Mouse (Mus musculus): Measurements from ENCODE around the gene Ccin. TPM values are rescaled to one million over a fixed set of nuclear protein-coding genes. Genes with fewer than 3 reads are reported as not detected.

Gene Ccin
- total and polyA plus RNA-seq, 2 experiments from 2014 or later = 0.19 TPM; not detected in 1

- Histone ChIP-seq H3K27ac (ENCODE audit: low read depth, low read length) (peak overlapping the region; percentile 87), H3K4me1 (ENCODE audit: insufficient read depth) (peaks cover 15% of the 10 kb centered on the region), H3K4me3 (ENCODE audit: low read depth, low read length) (peak overlapping the region; percentile 86), H3K4me2 (ENCODE audit: low read depth) (peak overlapping the region; percentile 96), H3K9ac (peak overlapping the region; percentile 86), H3K36me3 (ENCODE audit: insufficient read depth) (peaks cover 6% of the 10 kb centered on the region; the same call in 1 of the 2 replicates), H3K9me3 (ENCODE audit: low read length) (no peaks in the 10 kb centered on the region), H3K27me3 (ENCODE audit: insufficient read depth, low read length) (no peaks in the 10 kb centered on the region)
- 1% methylated on average over 77 of the region's 77 CpGs for WGBS
- DNase-seq (peak; percentile 95), ATAC-seq (peak; percentile 100)
- TF ChIP-seq CTCF (IDR thresholded peaks at IDR 0.05; ENCODE audit: low read depth) = no peak
Observed at GRCm38 (mm10) chr4:44012376-44013367, 29.4 kb downstream of the Ccin start.

- 28% methylated on average over 11 of the region's 11 CpGs for WGBS
- no peak for DNase-seq
Observed at GRCm38 (mm10) chr4:44013391-44014070, 30.2 kb downstream of the Ccin start.

GRCm38 (mm10) chr4:44016071-44016470, 32.8 kb downstream of the Ccin start:
- ATAC-seq (no peak), DNase-seq (no peak)
- H3K4me1 ChIP-seq (ENCODE audit: insufficient read depth) = peaks cover 15% of the 10 kb centered on the region
- no peak for TF ChIP-seq CTCF (IDR thresholded peaks at IDR 0.05; ENCODE audit: low read depth)
- WGBS = 95% methylated on average over 4 of the region's 4 CpGs
- H3K4me3 ChIP-seq (ENCODE audit: low read depth, low read length) = no peak overlapping the region
- peaks cover 32% of the 10 kb centered on the region for H3K36me3 ChIP-seq (ENCODE audit: insufficient read depth)
- no peaks in the 10 kb centered on the region for H3K27me3 ChIP-seq (ENCODE audit: insufficient read depth, low read length)
- no peak overlapping the region for H3K4me2 ChIP-seq (ENCODE audit: low read depth)
- no peak overlapping the region for H3K9ac ChIP-seq
- no peaks in the 10 kb centered on the region for H3K9me3 ChIP-seq (ENCODE audit: low read length)
- H3K27ac ChIP-seq (ENCODE audit: low read depth, low read length) = no peak overlapping the region

More at GRCm38 (mm10) chr4:44013391-44014070, 30.2 kb downstream of the Ccin start:
- no peak for TF ChIP-seq CTCF (IDR thresholded peaks at IDR 0.05; ENCODE audit: low read depth)
- Histone ChIP-seq H3K4me3 (ENCODE audit: low read depth, low read length) (peak overlapping the region; percentile 86), H3K27me3 (ENCODE audit: insufficient read depth, low read length) (no peaks in the 10 kb centered on the region), H3K9me3 (ENCODE audit: low read length) (no peaks in the 10 kb centered on the region), H3K27ac (ENCODE audit: low read depth, low read length) (no peak overlapping the region), H3K9ac (peak overlapping the region; percentile 86), H3K36me3 (ENCODE audit: insufficient read depth) (peaks cover 7% of the 10 kb centered on the region; the same call in 1 of the 2 replicates), H3K4me2 (ENCODE audit: low read depth) (peak overlapping the region; percentile 96), H3K4me1 (ENCODE audit: insufficient read depth) (peaks cover 15% of the 10 kb centered on the region)
- no peak for ATAC-seq

GRCm38 (mm10) chr4:44016791-44017190, 33.5 kb downstream of the Ccin start:
- ATAC-seq (no peak), DNase-seq (no peak)
- peaks cover 15% of the 10 kb centered on the region for H3K4me1 ChIP-seq (ENCODE audit: insufficient read depth)
- WGBS = 94% methylated on average over 12 of the region's 12 CpGs
- H3K27ac ChIP-seq (ENCODE audit: low read depth, low read length) = no peak overlapping the region
- H3K36me3 ChIP-seq (ENCODE audit: insufficient read depth) = peaks cover 39% of the 10 kb centered on the region
- no peak for TF ChIP-seq CTCF (IDR thresholded peaks at IDR 0.05; ENCODE audit: low read depth)
- no peak overlapping the region for H3K4me3 ChIP-seq (ENCODE audit: low read depth, low read length)
- H3K4me2 ChIP-seq (ENCODE audit: low read depth) = no peak overlapping the region
- H3K9ac ChIP-seq = no peak overlapping the region
- no peaks in the 10 kb centered on the region for H3K27me3 ChIP-seq (ENCODE audit: insufficient read depth, low read length)
- H3K9me3 ChIP-seq (ENCODE audit: low read length) = no peaks in the 10 kb centered on the region

GRCm38 (mm10) chr4:44022323-44022722, 39.0 kb downstream of the Ccin start:
- Histone ChIP-seq H3K9me3 (ENCODE audit: low read length) (no peaks in the 10 kb centered on the region), H3K27ac (ENCODE audit: low read depth, low read length) (no peak overlapping the region), H3K4me3 (ENCODE audit: low read depth, low read length) (no peak overlapping the region), H3K36me3 (ENCODE audit: insufficient read depth) (peaks cover 79% of the 10 kb centered on the region), H3K4me1 (ENCODE audit: insufficient read depth) (no peaks in the 10 kb centered on the region), H3K27me3 (ENCODE audit: insufficient read depth, low read length) (no peaks in the 10 kb centered on the region), H3K4me2 (ENCODE audit: low read depth) (no peak overlapping the region), H3K9ac (no peak overlapping the region)
- ATAC-seq = no peak
- WGBS = 88% methylated on average over 4 of the region's 4 CpGs
- DNase-seq = no peak
- TF ChIP-seq CTCF (IDR thresholded peaks at IDR 0.05; ENCODE audit: low read depth) = no peak

GRCm38 (mm10) chr4:44022766-44023165, 39.5 kb downstream of the Ccin start:
- DNase-seq (no peak), ATAC-seq (no peak)
- H3K9ac ChIP-seq = no peak overlapping the region
- H3K4me1 ChIP-seq (ENCODE audit: insufficient read depth) = no peaks in the 10 kb centered on the region
- 94% methylated on average over 11 of the region's 11 CpGs for WGBS
- TF ChIP-seq CTCF (IDR thresholded peaks at IDR 0.05; ENCODE audit: low read depth) = no peak
- no peak overlapping the region for H3K4me3 ChIP-seq (ENCODE audit: low read depth, low read length)
- no peaks in the 10 kb centered on the region for H3K9me3 ChIP-seq (ENCODE audit: low read length)
- H3K27ac ChIP-seq (ENCODE audit: low read depth, low read length) = no peak overlapping the region
- no peaks in the 10 kb centered on the region for H3K27me3 ChIP-seq (ENCODE audit: insufficient read depth, low read length)
- H3K36me3 ChIP-seq (ENCODE audit: insufficient read depth) = peaks cover 84% of the 10 kb centered on the region
- H3K4me2 ChIP-seq (ENCODE audit: low read depth) = no peak overlapping the region
